Mouse (Mus musculus): Measurements from ENCODE around the gene Gm40193. TPM values are rescaled to one million over a fixed set of nuclear protein-coding genes. Genes with fewer than 3 reads are reported as not detected.

The Gm40193 gene
- polyA plus RNA-seq (2015; fragmentation: Nextera tagmentation; extraction: Ambion mirVana): not detected in 2 replicates

GRCm38 (mm10) chr11:70532839-70533238, at the start of gene Gm40193:
Gene Gm40193 (minus strand): TSS chr11:70532939.

GRCm38 (mm10) chr11:70562287-70562994, 29.7 kb upstream of the Gm40193 start, which contains the start of gene Mink1:
Gene Mink1 (plus strand): TSS chr11:70562881.

GRCm38 (mm10) chr11:70539877-70540587, 7.3 kb upstream of the Gm40193 start, which contains the start of gene Pld2:
Gene Pld2 (plus strand): TSS chr11:70540064.

GRCm38 (mm10) chr11:70525184-70525678, 7.5 kb downstream of the Gm40193 start, which contains the start of gene Psmb6:
Gene Psmb6 (plus strand): TSS chr11:70525367.

GRCm38 (mm10) chr11:70518923-70519322, 13.8 kb downstream of the Gm40193 start, which contains the start of gene Gltpd2:
Gene Gltpd2 (plus strand): TSS chr11:70519196.

GRCm38 (mm10) chr11:70514288-70514687, 18.5 kb downstream of the Gm40193 start, which contains the start of gene Vmo1:
Gene Vmo1 (minus strand): TSS chr11:70514616.

GRCm38 (mm10) chr11:70504970-70505369, 27.8 kb downstream of the Gm40193 start, which contains the start of gene Tm4sf5:
Gene Tm4sf5 (plus strand): TSS chr11:70505244.

Other genes starting within 250 kb of the Gm40193 start
- 0.08 and 0.10 TPM in 2 replicates for gene Alox12e, start 210.3 kb downstream of the Gm40193 start, polyA plus RNA-seq (2015; fragmentation: Nextera tagmentation; extraction: Ambion mirVana)
- gene Alox15, start 180.9 kb downstream of the Gm40193 start, polyA plus RNA-seq (2015; fragmentation: Nextera tagmentation; extraction: Ambion mirVana): 0.13 and 0.18 TPM in 2 replicates
- 23.0 and 25.1 TPM in 2 replicates for gene Pelp1, start 122.9 kb downstream of the Gm40193 start, polyA plus RNA-seq (2015; fragmentation: Nextera tagmentation; extraction: Ambion mirVana)
- 63.1 and 70.4 TPM in 2 replicates for gene Arrb2, start 100.3 kb downstream of the Gm40193 start, polyA plus RNA-seq (2015; fragmentation: Nextera tagmentation; extraction: Ambion mirVana)
- gene Med11, start 81.0 kb downstream of the Gm40193 start, polyA plus RNA-seq (2015; fragmentation: Nextera tagmentation; extraction: Ambion mirVana): 35.2 and 36.0 TPM in 2 replicates
- 0.80 and 1.5 TPM in 2 replicates for gene Zmynd15, start 73.5 kb downstream of the Gm40193 start, polyA plus RNA-seq (2015; fragmentation: Nextera tagmentation; extraction: Ambion mirVana)
- 9.8 and 10.5 TPM in 2 replicates for gene Cxcl16, start 73.0 kb downstream of the Gm40193 start, polyA plus RNA-seq (2015; fragmentation: Nextera tagmentation; extraction: Ambion mirVana)
- gene Tm4sf5, start 27.7 kb downstream of the Gm40193 start, polyA plus RNA-seq (2015; fragmentation: Nextera tagmentation; extraction: Ambion mirVana): 6.2 and 6.9 TPM in 2 replicates
- 0.48 TPM in 1 of 2 replicates, not detected in the other for gene Vmo1, start 18.3 kb downstream of the Gm40193 start, polyA plus RNA-seq (2015; fragmentation: Nextera tagmentation; extraction: Ambion mirVana)
- gene Gltpd2, start 13.7 kb downstream of the Gm40193 start, polyA plus RNA-seq (2015; fragmentation: Nextera tagmentation; extraction: Ambion mirVana): 0.28 and 0.34 TPM in 2 replicates
- gene Psmb6, start 7.6 kb downstream of the Gm40193 start, polyA plus RNA-seq (2015; fragmentation: Nextera tagmentation; extraction: Ambion mirVana): 779 and 839 TPM in 2 replicates
- 20.0 and 21.7 TPM in 2 replicates for gene Pld2, start 7.1 kb upstream of the Gm40193 start, polyA plus RNA-seq (2015; fragmentation: Nextera tagmentation; extraction: Ambion mirVana)
- gene Mink1, start 29.9 kb upstream of the Gm40193 start, polyA plus RNA-seq (2015; fragmentation: Nextera tagmentation; extraction: Ambion mirVana): 15.4 and 18.3 TPM in 2 replicates
- not detected in 2 replicates for gene 4930544D05Rik, start 82.9 kb upstream of the Gm40193 start, polyA plus RNA-seq (2015; fragmentation: Nextera tagmentation; extraction: Ambion mirVana)
- gene Chrne, start 86.3 kb upstream of the Gm40193 start, polyA plus RNA-seq (2015; fragmentation: Nextera tagmentation; extraction: Ambion mirVana): 0.72 and 0.92 TPM in 2 replicates
- 0.22 and 0.27 TPM in 2 replicates for gene Gp1ba, start 106.2 kb upstream of the Gm40193 start, polyA plus RNA-seq (2015; fragmentation: Nextera tagmentation; extraction: Ambion mirVana)
- 86.8 and 91.5 TPM in 2 replicates for gene Rnf167, start 114.3 kb upstream of the Gm40193 start, polyA plus RNA-seq (2015; fragmentation: Nextera tagmentation; extraction: Ambion mirVana)
- gene Slc25a11, start 114.5 kb upstream of the Gm40193 start, polyA plus RNA-seq (2015; fragmentation: Nextera tagmentation; extraction: Ambion mirVana): 162 TPM in 2 replicates
- gene Pfn1, start 121.7 kb upstream of the Gm40193 start, polyA plus RNA-seq (2015; fragmentation: Nextera tagmentation; extraction: Ambion mirVana): 622 and 671 TPM in 2 replicates
- gene Eno3, start 124.3 kb upstream of the Gm40193 start, polyA plus RNA-seq (2015; fragmentation: Nextera tagmentation; extraction: Ambion mirVana): 9.6 and 10.6 TPM in 2 replicates
- gene Spag7, start 136.5 kb upstream of the Gm40193 start, polyA plus RNA-seq (2015; fragmentation: Nextera tagmentation; extraction: Ambion mirVana): 134 and 151 TPM in 2 replicates
- gene Camta2, start 155.2 kb upstream of the Gm40193 start, polyA plus RNA-seq (2015; fragmentation: Nextera tagmentation; extraction: Ambion mirVana): 32.5 and 35.4 TPM in 2 replicates
- 2.2 and 2.5 TPM in 2 replicates for gene Inca1, start 167.2 kb upstream of the Gm40193 start, polyA plus RNA-seq (2015; fragmentation: Nextera tagmentation; extraction: Ambion mirVana)
- 2.2 and 2.5 TPM in 2 replicates for gene Kif1c, start 167.6 kb upstream of the Gm40193 start, polyA plus RNA-seq (2015; fragmentation: Nextera tagmentation; extraction: Ambion mirVana)
- 13.2 and 15.0 TPM in 2 replicates for gene Zfp3, start 231.3 kb upstream of the Gm40193 start, polyA plus RNA-seq (2015; fragmentation: Nextera tagmentation; extraction: Ambion mirVana)